Mouse (Mus musculus): ENCODE data around the gene Hpse.

DNA sequence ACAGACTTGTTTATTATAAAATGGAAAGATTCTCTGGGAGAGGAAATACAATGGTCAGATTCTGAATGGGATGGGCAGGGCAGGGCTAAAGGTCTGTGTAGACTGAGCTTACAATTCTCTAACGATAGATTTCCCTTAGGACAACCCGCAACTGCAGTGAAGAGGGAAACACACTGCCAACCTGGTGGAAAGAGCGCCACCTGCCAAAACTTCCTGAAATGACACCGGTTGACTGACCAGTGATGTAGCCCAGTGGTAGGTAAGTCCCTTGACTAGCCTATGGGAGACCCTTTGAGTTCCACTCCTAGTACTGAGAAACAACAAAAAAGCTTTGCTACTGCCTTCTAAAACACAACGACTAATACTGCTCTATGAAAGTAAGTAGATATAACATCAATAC, 48.1 kb downstream of the Hpse start:
- TF ChIP-seq CTCF (IDR thresholded peaks at IDR 0.05; ENCODE audit: low read depth, low read length), result peak; percentile 53
- TF ChIP-seq TAL1 (conservative IDR thresholded peaks at IDR 0.05; ENCODE audit: low read depth, low read length), result no peak
- no peak for TF ChIP-seq POLR2AphosphoS5 (IDR thresholded peaks at IDR 0.05; ENCODE audit: insufficient replicate concordance, low read depth, low read length)
- no peak for TF ChIP-seq GATA1 (IDR thresholded peaks at IDR 0.05; ENCODE audit: borderline replicate concordance, low read length)
- no peak for TF ChIP-seq GATA2 (IDR thresholded peaks at IDR 0.05; ENCODE audit: borderline replicate concordance, low read depth, low read length)

Measured in G1E (cell line).